Mouse (Mus musculus) heart, adult 11 months (tissue): Measurements from ENCODE around the gene Per1.

Experiments
- DNase-seq: peaks from one replicate; pipeline ENCODE4 v3.0.0; 2022

Per1 gene

GRCm38 (mm10) chr11:69081613-69082012, 13.4 kb upstream of the Per1 start:
- peak; percentile 83 for DNase-seq

GRCm38 (mm10) chr11:69085608-69086007, 9.4 kb upstream of the Per1 start:
- DNase-seq = no peak

- peak; percentile 90 for DNase-seq
These were observed 8.6 kb upstream of the Per1 start for GRCm38 (mm10) chr11:69086390-69086789.

GRCm38 (mm10) chr11:69087082-69087481, 7.9 kb upstream of the Per1 start:
- DNase-seq = peak; percentile 96

- peak; percentile 89 for DNase-seq
These were observed 7.4 kb upstream of the Per1 start for GRCm38 (mm10) chr11:69087597-69087996.

- peak; percentile 99 for DNase-seq
These were observed 6.7 kb upstream of the Per1 start, which contains the start of gene Vamp2 for GRCm38 (mm10) chr11:69088103-69088855. Gene Vamp2 (plus strand): TSS chr11:69088490.

GRCm38 (mm10) chr11:69088856-69089615, 6.0 kb upstream of the Per1 start:
- peak; percentile 95 for DNase-seq

- DNase-seq = no peak
These were observed 5.3 kb upstream of the Per1 start for GRCm38 (mm10) chr11:69089616-69090290.

- peak; percentile 91 for DNase-seq
These were observed 4.7 kb upstream of the Per1 start for GRCm38 (mm10) chr11:69090367-69090766.

- peak; percentile 95 for DNase-seq
These were observed 3.2 kb upstream of the Per1 start for GRCm38 (mm10) chr11:69091566-69092385.

GRCm38 (mm10) chr11:69092386-69092751, 2.6 kb upstream of the Per1 start:
- peak; percentile 98 for DNase-seq

- DNase-seq = no peak
These were observed 2.1 kb upstream of the Per1 start for GRCm38 (mm10) chr11:69092871-69093270.

- DNase-seq = peak; percentile 93
These were observed 1.2 kb upstream of the Per1 start for GRCm38 (mm10) chr11:69093856-69094255.

- peak; percentile 97 for DNase-seq
These were observed 654 bp downstream of the Per1 start for GRCm38 (mm10) chr11:69095511-69096231.

- no peak for DNase-seq
These were observed 1.5 kb downstream of the Per1 start for GRCm38 (mm10) chr11:69096360-69096986.

- DNase-seq = peak; percentile 100
These were observed 2.2 kb downstream of the Per1 start for GRCm38 (mm10) chr11:69096987-69097900.

GRCm38 (mm10) chr11:69098039-69098761, 3.2 kb downstream of the Per1 start:
- DNase-seq = no peak

- DNase-seq = peak; percentile 100
These were observed 3.7 kb downstream of the Per1 start for GRCm38 (mm10) chr11:69098762-69099091.

- DNase-seq = peak; percentile 99
These were observed 4.3 kb downstream of the Per1 start for GRCm38 (mm10) chr11:69099177-69099914.
